Mouse (Mus musculus): ENCODE measurements around the gene Hist1h4m. TPM values are rescaled to one million over a fixed set of nuclear protein-coding genes. Genes with fewer than 3 reads are reported as not detected.
A peak's percentile ranks its signal among the peaks of the same experiment; 100 is the strongest.
"Not testable (repeated sequence)": the region's sequence is repeated elsewhere in the genome, so short reads cannot be mapped to it uniquely, and the experiment has no call there.

The Hist1h4m gene
- polyA plus RNA-seq (2015; fragmentation: Nextera tagmentation; extraction: Ambion mirVana) = not detected in 2 replicates

GRCm38 (mm10) chr13:21811539-21811938, at the start of gene Hist1h4m:
Gene Hist1h4m, plus strand, starts transcription at chr13:21811746.
- ATAC-seq = peak; percentile 44
- H3K27me3 ChIP-seq; H3K9me3 ChIP-seq; H3K4me1 ChIP-seq (replicated peaks); H3K27ac ChIP-seq; H3K36me3 ChIP-seq; H3K9ac ChIP-seq (replicated peaks): not testable (repeated sequence)
- no CpG with 5 or more reads among the region's 24 CpGs for WGBS
- H3K4me2 ChIP-seq (replicated peaks) = peak within 1 kb of the TSS; percentile 48
- H3K4me3 ChIP-seq (replicated peaks) = peak within 1 kb of the TSS; percentile 23

DNA sequence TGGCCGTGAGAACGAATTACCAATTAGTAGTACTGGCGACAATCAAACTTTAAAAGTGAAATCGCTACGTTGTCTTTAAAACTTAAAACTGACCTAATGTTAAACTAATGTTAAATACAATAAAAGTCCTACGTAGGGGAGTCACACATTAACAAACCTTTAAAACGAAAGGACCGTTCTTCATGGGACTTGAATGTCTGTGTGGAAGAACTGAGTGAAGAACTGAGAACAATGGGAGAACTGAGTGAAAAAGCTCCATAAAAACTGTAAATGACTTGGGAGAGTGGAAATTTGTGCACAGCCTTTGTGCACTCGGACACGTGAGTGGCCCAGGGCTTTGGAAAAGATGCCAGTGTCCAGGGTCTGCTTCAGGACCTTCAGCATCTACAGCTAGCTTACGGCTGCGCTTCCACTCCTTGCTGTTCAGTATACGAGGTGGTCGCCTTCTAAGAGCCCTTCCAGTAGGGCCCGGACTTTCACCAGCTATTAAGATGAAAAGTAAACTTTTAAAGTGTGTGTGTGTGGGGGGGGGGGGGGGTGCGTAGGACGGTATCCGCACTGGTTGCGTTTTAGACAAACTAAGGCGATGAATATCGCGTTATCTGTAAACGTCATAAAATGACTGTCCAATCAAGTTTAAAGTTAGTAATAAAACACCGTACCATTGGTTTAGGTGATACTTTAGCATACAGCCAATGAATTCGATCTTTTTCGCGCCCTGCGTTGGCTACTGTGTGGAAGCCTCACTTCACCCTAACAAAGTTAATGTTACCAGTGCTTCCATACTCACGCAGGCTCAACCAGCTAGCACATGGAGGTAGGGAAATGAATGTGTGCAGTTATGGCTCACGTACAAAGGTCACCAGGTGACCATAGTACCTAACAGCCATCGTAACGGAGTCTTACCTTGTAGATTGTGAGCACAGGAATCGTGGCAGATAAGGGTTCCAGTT, 32.5 kb upstream of the Hist1h4m start:
- 5% methylated on average over 33 of the region's 33 CpGs for WGBS
- peak overlapping the region; percentile 95 for H3K4me2 ChIP-seq (replicated peaks)
- H3K4me3 ChIP-seq (replicated peaks) = peak overlapping the region; percentile 53
- ATAC-seq = peak; percentile 93
- H3K27ac ChIP-seq = peak overlapping the region; percentile 88
- H3K4me1 ChIP-seq (replicated peaks) = peaks cover 34% of the 10 kb centered on the region
- no peaks in the 10 kb centered on the region for H3K9me3 ChIP-seq
- peak overlapping the region; percentile 83 for H3K9ac ChIP-seq (replicated peaks)
- no peaks in the 10 kb centered on the region for H3K27me3 ChIP-seq
- H3K36me3 ChIP-seq = no peaks in the 10 kb centered on the region

DNA sequence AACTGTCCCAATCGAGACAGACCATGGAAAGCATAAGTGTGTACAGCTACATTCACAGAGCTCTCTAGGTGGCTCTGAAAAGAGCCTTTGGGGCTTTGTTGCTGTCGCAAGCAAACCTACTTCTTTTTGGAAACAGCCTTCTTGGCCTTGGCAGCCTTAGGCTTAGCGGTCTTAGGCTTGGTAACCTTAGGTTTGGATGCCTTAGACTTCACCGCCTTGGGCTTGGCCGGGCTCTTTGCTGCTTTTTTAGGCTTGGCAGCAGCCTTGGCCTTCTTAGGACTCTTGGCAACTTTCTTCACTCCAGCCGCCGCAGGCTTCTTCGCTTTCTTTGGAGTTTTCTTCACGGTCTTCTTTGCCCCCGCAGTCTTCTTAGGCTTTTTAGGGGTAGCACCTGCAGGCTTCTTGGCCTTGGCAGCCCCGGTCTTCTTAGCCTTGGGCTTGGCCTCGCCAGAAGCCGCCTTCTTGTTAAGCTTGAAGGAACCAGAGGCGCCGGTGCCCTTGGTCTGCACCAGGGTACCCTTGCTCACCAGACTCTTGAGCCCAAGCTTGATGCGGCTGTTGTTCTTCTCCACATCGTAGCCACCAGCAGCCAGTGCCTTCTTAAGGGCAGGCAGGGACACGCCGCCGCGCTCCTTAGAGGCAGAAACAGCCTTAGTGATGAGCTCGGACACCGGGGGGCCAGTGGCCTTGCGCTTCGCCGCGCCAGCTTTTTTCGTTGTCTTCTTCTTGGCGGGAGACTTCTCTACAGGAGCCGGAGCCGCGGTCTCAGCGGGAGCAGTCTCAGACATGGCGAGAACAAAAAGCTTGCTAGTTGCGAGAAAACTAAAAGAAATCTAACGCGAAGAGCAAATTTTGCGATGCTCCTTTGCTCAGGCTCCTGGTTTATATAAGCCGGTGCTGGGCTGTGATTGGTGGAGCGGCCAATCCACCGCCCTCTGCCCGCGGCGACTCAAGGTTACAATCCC, 31.5 kb upstream of the Hist1h4m start, which contains the start of gene Hist1h1b:
Gene Hist1h1b (minus strand): TSS at position 859 of the 965 bp plus-strand sequence.
- peak within 1 kb of the TSS; percentile 88 for H3K27ac ChIP-seq
- no peaks in the 10 kb centered on the region for H3K9me3 ChIP-seq
- H3K4me1 ChIP-seq (replicated peaks) = peaks cover 37% of the 10 kb centered on the region
- H3K9ac ChIP-seq (replicated peaks) = peak within 1 kb of the TSS; percentile 83
- peak; percentile 12 for ATAC-seq
- WGBS = under 1% methylated on average over 44 of the region's 44 CpGs
- peak within 1 kb of the TSS; percentile 95 for H3K4me2 ChIP-seq (replicated peaks)
- H3K36me3 ChIP-seq = no peaks in the 10 kb centered on the region
- peak within 1 kb of the TSS; percentile 53 for H3K4me3 ChIP-seq (replicated peaks)
- H3K27me3 ChIP-seq = no peaks in the 10 kb centered on the region

GRCm38 (mm10) chr13:21781021-21781555, 30.5 kb upstream of the Hist1h4m start:
- H3K27ac ChIP-seq = no peak overlapping the region
- no peaks in the 10 kb centered on the region for H3K36me3 ChIP-seq
- H3K9me3 ChIP-seq = no peaks in the 10 kb centered on the region
- no peak overlapping the region for H3K9ac ChIP-seq (replicated peaks)
- H3K27me3 ChIP-seq = no peaks in the 10 kb centered on the region
- peaks cover 42% of the 10 kb centered on the region for H3K4me1 ChIP-seq (replicated peaks)
- 46% methylated on average over 6 of the region's 6 CpGs for WGBS
- H3K4me2 ChIP-seq (replicated peaks) = peak overlapping the region; percentile 95
- ATAC-seq = no peak
- no peak overlapping the region; the same call in 1 of the 2 replicates for H3K4me3 ChIP-seq (replicated peaks)

DNA sequence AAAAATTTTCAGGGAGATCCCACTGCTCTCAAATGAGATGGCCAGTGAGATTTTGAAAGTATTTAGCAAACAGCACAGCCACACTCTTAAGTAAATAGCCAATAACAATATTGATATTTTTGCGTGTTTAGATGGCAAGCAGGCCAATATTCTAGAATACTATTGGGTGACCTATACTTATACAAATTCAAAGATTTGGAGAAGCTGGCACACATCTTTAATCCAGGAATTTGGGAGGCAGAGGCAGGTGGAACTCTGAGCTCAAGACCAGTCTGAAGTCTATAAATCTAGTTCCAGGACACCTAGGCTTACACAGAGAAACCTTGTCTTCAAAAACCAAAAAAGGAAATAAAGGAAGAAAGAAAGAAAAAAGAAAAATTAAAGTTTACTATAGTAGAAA, 29.9 kb upstream of the Hist1h4m start:
- Histone ChIP-seq H3K4me1 (replicated peaks) (peaks cover 45% of the 10 kb centered on the region), H3K36me3 (no peaks in the 10 kb centered on the region), H3K27ac (no peak overlapping the region), H3K27me3 (no peaks in the 10 kb centered on the region), H3K9me3 (no peaks in the 10 kb centered on the region), H3K9ac (replicated peaks) (no peak overlapping the region), H3K4me2 (replicated peaks) (no peak overlapping the region), H3K4me3 (replicated peaks) (no peak overlapping the region)
- 96% methylated on average over 1 of the region's 1 CpGs for WGBS
- ATAC-seq = no peak

- peak overlapping the region; percentile 42 for H3K4me3 ChIP-seq (replicated peaks)
- ATAC-seq, H3K9me3 ChIP-seq, H3K36me3 ChIP-seq, H3K27me3 ChIP-seq: not testable (repeated sequence)
- peak overlapping the region; percentile 67 for H3K4me2 ChIP-seq (replicated peaks)
- H3K9ac ChIP-seq (replicated peaks) = peak overlapping the region; percentile 68
- WGBS = 1% methylated on average over 14 of the region's 35 CpGs
- peak overlapping the region; percentile 73 for H3K27ac ChIP-seq
- H3K4me1 ChIP-seq (replicated peaks) = peaks cover 45% of the 10 kb centered on the region
These were observed 28.9 kb upstream of the Hist1h4m start for GRCm38 (mm10) chr13:21782361-21783254.

DNA sequence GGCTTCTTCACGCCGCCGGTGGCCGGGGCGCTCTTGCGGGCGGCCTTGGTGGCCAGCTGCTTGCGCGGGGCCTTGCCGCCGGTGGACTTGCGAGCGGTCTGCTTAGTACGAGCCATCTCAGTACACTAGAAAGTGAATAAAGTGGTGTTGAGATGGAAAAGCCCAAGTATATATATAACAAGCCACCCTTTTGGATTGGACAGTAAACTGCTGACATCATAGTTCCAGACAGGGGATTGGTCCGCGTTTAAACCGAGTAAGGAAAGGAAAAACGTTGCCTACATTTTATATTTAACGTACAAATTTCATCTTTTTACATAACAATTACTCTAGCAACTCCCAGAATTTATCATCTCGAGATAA, 28.3 kb upstream of the Hist1h4m start, which contains the start of gene Hist1h3i:
Gene Hist1h3i (minus strand): TSS at position 116 of the 363 bp plus-strand sequence.
- Histone ChIP-seq H3K4me1 (replicated peaks) (peaks cover 47% of the 10 kb centered on the region), H3K9ac (replicated peaks) (peak within 1 kb of the TSS; percentile 68), H3K9me3 (no peaks in the 10 kb centered on the region), H3K36me3 (no peaks in the 10 kb centered on the region), H3K4me3 (replicated peaks) (peak within 1 kb of the TSS; percentile 42), H3K27ac (peak within 1 kb of the TSS; percentile 73), H3K27me3 (no peaks in the 10 kb centered on the region), H3K4me2 (replicated peaks) (peak within 1 kb of the TSS; percentile 67)
- peak; percentile 75 for ATAC-seq
- 0% methylated on average over 17 of the region's 20 CpGs for WGBS

DNA sequence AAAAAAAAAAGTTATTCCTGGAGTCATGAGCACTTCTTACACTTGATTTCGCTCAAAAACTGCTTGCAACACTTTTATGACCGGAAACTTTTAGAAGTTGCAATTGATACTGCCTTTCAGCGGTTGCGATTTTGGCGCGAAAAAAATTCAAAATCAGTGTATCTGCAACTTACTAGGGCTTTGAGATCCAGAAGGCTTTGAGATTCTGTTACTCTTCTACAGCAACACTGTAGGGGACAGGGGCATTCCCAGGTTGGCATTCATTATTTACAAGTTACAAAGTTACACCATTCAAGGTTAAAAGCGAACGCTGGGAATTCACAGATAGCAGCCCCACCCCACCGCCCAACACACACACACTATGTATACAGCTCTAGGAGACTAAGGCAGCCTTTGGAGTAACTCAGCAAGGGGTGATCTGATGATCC, 27.8 kb upstream of the Hist1h4m start:
- H3K4me2 ChIP-seq (replicated peaks) = peak overlapping the region; percentile 67
- no peaks in the 10 kb centered on the region for H3K9me3 ChIP-seq
- no peaks in the 10 kb centered on the region for H3K36me3 ChIP-seq
- peak overlapping the region; percentile 68 for H3K27ac ChIP-seq
- no peak overlapping the region; the same call in 1 of the 2 replicates for H3K9ac ChIP-seq (replicated peaks)
- H3K4me3 ChIP-seq (replicated peaks) = peak overlapping the region; percentile 42
- H3K4me1 ChIP-seq (replicated peaks) = peaks cover 48% of the 10 kb centered on the region
- ATAC-seq = no peak
- H3K27me3 ChIP-seq = no peaks in the 10 kb centered on the region
- WGBS = 3% methylated on average over 9 of the region's 9 CpGs

DNA sequence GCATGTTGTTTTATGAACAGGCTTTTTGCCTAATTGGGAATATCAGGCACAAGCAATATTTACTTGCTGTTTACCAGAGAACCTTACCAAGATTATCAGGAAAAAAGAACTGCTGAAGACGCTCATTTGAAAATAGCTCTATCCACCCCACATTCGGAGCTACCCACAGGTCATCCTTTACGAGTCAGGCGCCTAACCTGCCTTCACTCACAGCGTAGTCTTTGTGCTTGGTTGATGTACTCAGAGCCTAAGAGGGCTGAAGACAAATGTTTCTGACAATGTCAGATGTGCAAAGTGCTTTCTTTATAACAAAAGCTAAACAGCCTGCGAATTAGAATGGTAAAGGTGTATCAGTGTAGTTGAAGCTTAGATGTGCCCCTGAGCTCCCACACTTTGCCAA, 27.2 kb upstream of the Hist1h4m start:
- peak overlapping the region; percentile 67; the same call in 1 of the 2 replicates for H3K4me2 ChIP-seq (replicated peaks)
- H3K4me1 ChIP-seq (replicated peaks) = peaks cover 48% of the 10 kb centered on the region
- H3K9me3 ChIP-seq = no peaks in the 10 kb centered on the region
- WGBS = 20% methylated on average over 6 of the region's 6 CpGs
- H3K36me3 ChIP-seq = no peaks in the 10 kb centered on the region
- no peak for ATAC-seq
- H3K9ac ChIP-seq (replicated peaks) = no peak overlapping the region
- no peaks in the 10 kb centered on the region for H3K27me3 ChIP-seq
- no peak overlapping the region; the same call in 1 of the 2 replicates for H3K4me3 ChIP-seq (replicated peaks)
- H3K27ac ChIP-seq = peak overlapping the region; percentile 68

DNA sequence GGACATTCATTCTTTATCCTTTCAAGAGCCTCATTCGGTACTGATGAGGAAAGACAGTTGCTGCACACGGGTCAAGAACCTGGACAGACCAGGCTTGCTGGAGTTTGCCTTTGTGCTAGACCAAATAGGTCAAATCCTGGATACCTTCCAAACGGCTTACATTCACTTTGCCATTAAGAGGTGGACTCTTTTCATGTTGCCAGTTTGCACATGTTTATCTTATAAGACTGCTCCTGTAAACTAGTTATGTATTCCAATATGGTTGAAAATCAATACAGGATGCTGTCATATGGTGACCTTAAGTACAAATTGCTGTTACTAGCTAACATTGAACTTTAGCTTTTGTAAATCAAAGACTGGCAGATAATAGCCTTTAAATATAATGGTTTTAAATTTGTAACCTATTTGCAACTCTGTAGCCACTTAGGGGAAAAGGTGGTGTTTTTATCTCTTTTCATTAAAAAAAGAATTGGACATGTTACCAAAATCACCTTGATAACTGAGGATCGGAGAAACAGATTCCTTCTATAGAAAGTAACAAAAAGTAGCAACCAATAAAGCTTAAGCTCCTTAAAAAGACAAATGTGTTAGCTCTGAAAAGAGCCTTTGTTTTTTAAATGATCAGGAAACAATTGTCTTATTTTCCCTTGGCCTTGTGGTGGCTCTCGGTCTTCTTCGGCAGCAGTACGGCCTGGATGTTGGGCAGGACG, 25.2 kb upstream of the Hist1h4m start:
- no peaks in the 10 kb centered on the region for H3K27me3 ChIP-seq
- no peak for ATAC-seq
- H3K9me3 ChIP-seq = no peaks in the 10 kb centered on the region
- H3K4me1 ChIP-seq (replicated peaks) = peaks cover 41% of the 10 kb centered on the region
- H3K27ac ChIP-seq = peak overlapping the region; percentile 84
- H3K9ac ChIP-seq (replicated peaks) = peak overlapping the region; percentile 61
- WGBS = 3% methylated on average over 8 of the region's 8 CpGs
- no peaks in the 10 kb centered on the region for H3K36me3 ChIP-seq
- peak overlapping the region; percentile 39 for H3K4me3 ChIP-seq (replicated peaks)
- peak overlapping the region; percentile 64 for H3K4me2 ChIP-seq (replicated peaks)
